In the genomic region with DNA sequence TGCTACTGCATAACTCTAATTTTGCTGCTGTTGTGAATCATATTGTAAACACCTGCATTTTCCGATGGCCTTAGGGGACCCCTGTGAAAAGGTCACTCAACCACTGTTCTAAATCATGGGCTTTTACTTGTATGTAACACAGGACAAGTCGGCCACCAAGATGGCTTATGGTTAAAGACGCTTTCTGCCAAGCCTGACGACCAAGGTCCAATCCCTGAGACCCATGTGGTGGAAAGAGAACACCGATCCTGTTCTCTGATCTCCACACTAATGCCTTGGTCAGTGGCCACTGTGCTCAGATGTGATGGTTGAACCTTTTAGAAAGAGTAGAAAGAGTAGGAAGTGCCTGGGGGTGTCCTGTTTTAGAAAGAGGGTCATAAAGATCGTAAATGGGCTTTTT, we compare ENCODE assay signal across 16 mouse cellular contexts. TPM values are rescaled to one million over a fixed set of nuclear protein-coding genes. Genes with fewer than 3 reads are reported as not detected.
DNase-seq lines count a peak whose midpoint lies in the region; ATAC-seq and TF ChIP-seq lines count a peak whose summit lies in the region.
"Had no signal": no experiment of that assay in that cellular context is flagged by ENCODE, and none has a peak within 500 bp of the region (broad histone marks: within the 10 kb centered on the region; RNA-seq: fewer than 3 reads in every experiment).

No protein-coding gene starts in this region.

- no peak for ATAC-seq in kidney, embryonic 15.5 days (replicated peaks; ENCODE audit: low FRiP score)
- ATAC-seq: forebrain, postnatal 0 days; hindbrain, embryonic 16.5 days; Patski had no signal

- WGBS in kidney, embryonic 15.5 days, result 67% methylated on average over 6 of the region's 6 CpGs

- no peaks in the 10 kb centered on the region for H3K27me3 ChIP-seq in kidney, embryonic 15.5 days
- H3K27me3 ChIP-seq: Patski had no signal

- no peak overlapping the region for H3K4me2 ChIP-seq in kidney, embryonic 15.5 days
- H3K4me2 ChIP-seq: forebrain, embryonic 13.5 days; hindbrain, embryonic 12.5 days had no signal

- no peak for TF ChIP-seq CTCF in gastrocnemius, adult 2 months (IDR thresholded peaks at IDR 0.05)

- H3K27ac ChIP-seq in gastrocnemius, adult 2 months, result 0 out of 2 replicates have a peak overlapping the region, but pooled peaks have one; percentile 12
- H3K27ac ChIP-seq in kidney, embryonic 15.5 days, result 0 out of 2 replicates have a peak overlapping the region, but pooled peaks have one; percentile 1
- H3K27ac ChIP-seq: forebrain, embryonic 13.5 days; heart, embryonic 10.5 days; hindbrain, embryonic 12.5 days had no signal

- peaks cover 79% of the 10 kb centered on the region for H3K4me1 ChIP-seq in kidney, embryonic 15.5 days

- no peak for DNase-seq in gastrocnemius, adult 2 months
- no peak for DNase-seq in gastrocnemius, postnatal 14 days
- no peak for DNase-seq in kidney, postnatal 10 days
- DNase-seq in kidney, postnatal 25 days, result peak; percentile 49 to 79
- DNase-seq in heart, adult 18-20 months, result no peak
- DNase-seq in spleen, postnatal 4 days (ENCODE audit: low spot score in 2 of 2), result no peak
- DNase-seq: cerebellum, adult 9-11 months had no signal

- H3K4me3 ChIP-seq in gastrocnemius, adult 2 months, result no peak overlapping the region
- H3K4me3 ChIP-seq in kidney, embryonic 15.5 days (replicated peaks), result no peak overlapping the region
- H3K4me3 ChIP-seq: embryonic facial prominence, embryonic 10.5 days; forebrain, embryonic 13.5 days; hindbrain, embryonic 12.5 days had no signal

- H3K9me3 ChIP-seq in kidney, embryonic 15.5 days (replicated peaks), result no peaks in the 10 kb centered on the region
- H3K9me3 ChIP-seq: embryonic facial prominence, embryonic 10.5 days; forebrain, embryonic 13.5 days; heart, embryonic 10.5 days; hindbrain, embryonic 12.5 days had no signal

- intact Hi-C loops in gastrocnemius, adult 2 months (cut with DNase I), result loop anchor here (1.0 to 2.0 kb wide), 2 partner anchors 59 to 110 kb away; no protein-coding TSS in a partner anchor
- intact Hi-C loops in gastrocnemius, postnatal 14 days (cut with DNase I; ENCODE audit: low total_unique reads), result no loop called here

- no peaks in the 10 kb centered on the region for H3K36me3 ChIP-seq in kidney, embryonic 15.5 days
- H3K36me3 ChIP-seq: embryonic facial prominence, embryonic 10.5 days; heart, embryonic 10.5 days; hindbrain, embryonic 12.5 days had no signal

- H3K9ac ChIP-seq in kidney, embryonic 15.5 days, result no peak overlapping the region
- H3K9ac ChIP-seq: forebrain, embryonic 13.5 days; forebrain, postnatal 0 days; hindbrain, embryonic 12.5 days had no signal

RNA-seq across cellular contexts. Expression of a gene that starts 1.4 kb away (rescaled TPM):
- 10 to 100 TPM; 44.5 to 47.1 TPM for total RNA-seq in gastrocnemius, adult 2 months (2021)
- 10 to 100 TPM; 39.9 to 40.3 TPM for total RNA-seq in gastrocnemius, postnatal 14 days (2021)
- 57.5 and 58.8 TPM in 2 replicates for polyA plus RNA-seq in kidney, embryonic 15.5 days (2015; fragmentation: Nextera tagmentation; extraction: Ambion mirVana)
- total RNA-seq in heart, adult 18-20 months (2021), result 10 to 100 TPM; 57.9 to 69.7 TPM

RNA-seq across cellular contexts. Expression of a gene that starts 9.1 kb away (rescaled TPM):
- total RNA-seq in gastrocnemius, adult 2 months (2021), result 10 to 100 TPM in 1 of 2 experiments, 1 to 10 TPM in 1; 9.8 to 13.6 TPM
- total RNA-seq in gastrocnemius, postnatal 14 days (2021), result 1 to 10 TPM; 6.2 to 9.7 TPM
- 23.0 and 29.7 TPM in 2 replicates for polyA plus RNA-seq in kidney, embryonic 15.5 days (2015; fragmentation: Nextera tagmentation; extraction: Ambion mirVana)
- total RNA-seq in heart, adult 18-20 months (2021), result 10 to 100 TPM; 21.8 to 23.3 TPM
- polyA plus RNA-seq: activated CD4-positive, CD25-positive, alpha-beta regulatory T cell, adult 4 months had no signal

RNA-seq across cellular contexts. Expression of a gene that starts 45.8 kb away (rescaled TPM):
- total RNA-seq in gastrocnemius, adult 2 months (2021), result under 1 TPM; 0.13 to 0.22 TPM
- total RNA-seq in gastrocnemius, postnatal 14 days (2021), result under 1 TPM; 0.49 to 0.60 TPM
- polyA plus RNA-seq in kidney, embryonic 15.5 days (2015; fragmentation: Nextera tagmentation; extraction: Ambion mirVana), result 0.36 and 0.85 TPM in 2 replicates
- 1 to 10 TPM; 1.3 to 1.8 TPM for total RNA-seq in heart, adult 18-20 months (2021)

Comparison
In these comparisons a context has a peak if more than half of its experiments do, and no peak if none do; other contexts are left out.
1. DNase-seq: peak in kidney, postnatal 25 days (2 of 2); none in gastrocnemius, adult 2 months (single experiment), gastrocnemius, postnatal 14 days (single experiment), kidney, postnatal 10 days (single experiment), heart, adult 18-20 months (0 of 2) and spleen, postnatal 4 days (0 of 2).